Mouse (Mus musculus) intestine, embryonic 14.5 days (tissue): Measurements from ENCODE around the gene Tecr. TPM values are rescaled to one million over a fixed set of nuclear protein-coding genes. Genes with fewer than 3 reads are reported as not detected.
"Not testable (repeated sequence)": the region's sequence is repeated elsewhere in the genome, so short reads cannot be mapped to it uniquely, and the experiment has no call there.

ENCODE experiments used
- ATAC-seq: fragments of 200-750 bp; cut with Nextera tagmentation; replicated peaks from 2 replicates; pipeline ENCODE4 v1.8.0; 2017; ENCODE audit warnings: low read depth, moderate number of reproducible peaks, moderate TSS enrichment, moderate library complexity; ENCODE audit not compliant: low FRiP score, low TSS enrichment
- DNase-seq: peaks from one replicate; pipeline ENCODE4 v3.0.0-alpha.2; 2018; ENCODE audit warnings: low spot score
- H3K27ac ChIP-seq: fragments of 300-500 bp; sonication (generic); 2 replicates; pipeline ENCODE4 v1.5.1; 2014; ENCODE audit warnings: low read depth, mild to moderate bottlenecking, control low read depth
- H3K27me3 ChIP-seq: fragments of 300-500 bp; sonication (generic); replicated peaks from 2 replicates; pipeline ENCODE4 v1.6.1; 2014; ENCODE audit warnings: low read length, control low read depth; ENCODE audit not compliant: control insufficient read depth, insufficient read depth
- H3K36me3 ChIP-seq: fragments of 300-500 bp; sonication (generic); 2 replicates; pipeline ENCODE4 v1.6.1; 2014; ENCODE audit warnings: low read length, control low read depth; ENCODE audit not compliant: control insufficient read depth, insufficient read depth
- H3K4me1 ChIP-seq: fragments of 300-500 bp; sonication (generic); replicated peaks from 2 replicates; pipeline ENCODE4 v1.6.1; 2014; ENCODE audit warnings: low read length, control low read depth, mixed read lengths; ENCODE audit not compliant: control insufficient read depth, insufficient read depth
- H3K4me2 ChIP-seq: fragments of 300-500 bp; sonication (generic); 2 replicates; pipeline ENCODE4 v1.6.1; 2014; ENCODE audit warnings: low read length
- H3K4me3 ChIP-seq: fragments of 300-500 bp; sonication (generic); 2 replicates; pipeline ENCODE4 v1.5.1; 2014; ENCODE audit warnings: low read depth, low read length, control low read depth, mixed read lengths
- H3K9ac ChIP-seq: fragments of 300-500 bp; sonication (generic); 2 replicates; pipeline ENCODE4 v1.6.1; 2014; ENCODE audit warnings: mild to moderate bottlenecking, low read length
- H3K9me3 ChIP-seq: fragments of 300-500 bp; sonication (generic); 2 replicates; pipeline ENCODE4 v1.6.1; 2016; ENCODE audit warnings: low read length, control low read depth; ENCODE audit not compliant: control insufficient read depth
- WGBS: fragments of 180-500 bp; shearing (Covaris S2); extraction: QIAGEN DNeasy Blood & Tissue Kit; methylation state at CpG from one replicate; pipeline ENCODE4 v1.1.7; 2014; 5-methylcytosine and 5-hydroxymethylcytosine counted together
- polyA plus RNA-seq: library from polyadenylated mRNA; unstranded; fragments of >200 nt; fragmentation: Nextera tagmentation; extraction: Ambion mirVana; gene quantifications from 2 replicates; pipeline ENCODE4 v1.2.1, GENCODE M21; 2014

Gene Tecr
- polyA plus RNA-seq, 1 experiment from 2014 or later, result 660 TPM

DNA sequence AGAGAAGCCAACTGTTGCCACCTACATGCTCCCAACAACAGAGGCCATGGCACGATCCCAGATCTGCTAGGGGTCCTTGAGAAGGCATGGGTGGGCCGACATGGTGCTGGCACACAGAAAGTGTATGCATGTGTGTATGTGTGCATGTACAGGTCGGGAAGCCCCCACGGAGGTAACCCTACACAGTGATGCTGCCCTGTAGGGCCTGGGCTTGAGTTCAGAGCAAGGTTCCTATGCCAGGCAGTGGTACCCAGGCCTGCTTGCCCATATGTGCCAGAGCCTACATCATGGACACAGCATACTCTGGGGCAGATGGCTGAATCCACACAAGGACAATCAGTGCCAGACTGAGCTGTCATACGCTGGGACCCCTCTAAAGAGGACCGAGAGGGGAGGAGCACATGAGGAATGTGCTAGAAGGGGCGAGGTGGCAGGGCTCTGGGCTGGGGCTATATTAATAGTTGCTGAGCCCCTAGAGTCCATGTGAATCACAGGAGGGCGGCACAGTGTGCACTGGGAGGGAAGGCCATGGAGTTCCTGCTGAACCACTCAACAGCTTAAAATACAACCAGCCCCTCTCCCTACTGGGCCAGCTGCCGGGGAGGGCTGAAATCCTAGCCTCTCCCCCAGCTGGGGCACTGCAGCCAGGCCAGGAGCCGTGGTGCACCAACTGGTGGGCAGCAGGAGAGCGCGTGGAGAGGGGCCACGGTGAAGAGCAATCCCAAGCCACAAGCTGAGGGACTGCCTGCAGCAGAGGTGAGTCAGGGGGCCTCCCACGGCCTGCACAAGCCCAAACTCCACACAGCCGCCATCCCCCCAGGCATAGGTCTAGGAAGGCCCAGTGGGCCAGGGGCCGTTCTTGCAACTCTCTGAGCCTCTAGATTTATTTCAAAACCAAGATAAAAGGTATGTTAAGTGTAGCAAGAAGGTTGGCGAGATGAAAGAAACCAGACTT is 31.9 kb downstream of the Tecr start:
- Histone ChIP-seq H3K9ac (no peak overlapping the region), H3K36me3 (peaks cover 31% of the 10 kb centered on the region), H3K4me2 (0 out of 2 replicates have a peak overlapping the region, but pooled peaks have one; percentile 11), H3K4me3 (no peak overlapping the region), H3K27ac (peak overlapping the region; percentile 23), H3K4me1 (peaks cover 17% of the 10 kb centered on the region; the same call in 1 of the 2 replicates), H3K9me3 (no peaks in the 10 kb centered on the region), H3K27me3 (no peaks in the 10 kb centered on the region)
- no peak for ATAC-seq
- DNase-seq, result peak; percentile 54
- 57% methylated on average over 17 of the region's 17 CpGs for WGBS

DNA sequence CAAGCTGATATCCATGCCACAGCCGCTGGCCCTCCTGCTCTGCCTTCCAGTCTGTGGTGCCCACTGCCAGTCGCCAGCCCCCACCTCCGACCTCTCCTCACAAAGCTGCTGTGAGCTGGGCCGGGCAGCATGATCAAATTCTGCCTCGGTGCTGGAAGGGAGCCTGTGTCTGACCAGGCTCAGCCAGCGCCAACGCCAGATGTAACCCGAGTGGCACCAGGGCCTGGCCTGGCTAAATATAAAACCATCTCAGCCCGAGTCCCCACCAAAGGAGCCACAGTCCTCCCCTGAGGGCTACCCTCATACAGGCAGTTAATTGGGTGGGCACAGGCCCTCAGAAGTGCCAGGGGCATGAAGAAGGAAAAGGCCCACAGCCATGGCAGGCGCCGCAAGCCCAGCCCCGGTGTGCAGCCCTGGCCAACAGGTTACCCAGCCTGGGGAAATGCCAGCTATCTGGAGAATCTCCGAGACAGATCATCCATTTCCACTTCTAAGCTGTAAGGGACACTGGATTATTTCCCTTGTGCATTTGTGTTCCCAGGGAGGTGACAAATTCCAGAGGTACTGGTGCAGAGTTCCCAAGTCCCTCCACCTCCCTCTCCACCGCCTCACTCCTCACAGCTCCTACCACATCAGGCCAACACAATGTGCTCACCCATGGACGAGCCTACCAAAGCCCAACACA is 33.0 kb downstream of the Tecr start:
- no peak overlapping the region for H3K4me2 ChIP-seq
- H3K4me3 ChIP-seq, result no peak overlapping the region
- H3K27ac ChIP-seq, result no peak overlapping the region
- DNase-seq, result no peak
- no peak for ATAC-seq
- WGBS, result 81% methylated on average over 15 of the region's 15 CpGs
- no peaks in the 10 kb centered on the region for H3K9me3 ChIP-seq
- peaks cover 41% of the 10 kb centered on the region for H3K36me3 ChIP-seq
- peaks cover 17% of the 10 kb centered on the region; the same call in 1 of the 2 replicates for H3K4me1 ChIP-seq
- no peaks in the 10 kb centered on the region for H3K27me3 ChIP-seq
- no peak overlapping the region for H3K9ac ChIP-seq

DNA sequence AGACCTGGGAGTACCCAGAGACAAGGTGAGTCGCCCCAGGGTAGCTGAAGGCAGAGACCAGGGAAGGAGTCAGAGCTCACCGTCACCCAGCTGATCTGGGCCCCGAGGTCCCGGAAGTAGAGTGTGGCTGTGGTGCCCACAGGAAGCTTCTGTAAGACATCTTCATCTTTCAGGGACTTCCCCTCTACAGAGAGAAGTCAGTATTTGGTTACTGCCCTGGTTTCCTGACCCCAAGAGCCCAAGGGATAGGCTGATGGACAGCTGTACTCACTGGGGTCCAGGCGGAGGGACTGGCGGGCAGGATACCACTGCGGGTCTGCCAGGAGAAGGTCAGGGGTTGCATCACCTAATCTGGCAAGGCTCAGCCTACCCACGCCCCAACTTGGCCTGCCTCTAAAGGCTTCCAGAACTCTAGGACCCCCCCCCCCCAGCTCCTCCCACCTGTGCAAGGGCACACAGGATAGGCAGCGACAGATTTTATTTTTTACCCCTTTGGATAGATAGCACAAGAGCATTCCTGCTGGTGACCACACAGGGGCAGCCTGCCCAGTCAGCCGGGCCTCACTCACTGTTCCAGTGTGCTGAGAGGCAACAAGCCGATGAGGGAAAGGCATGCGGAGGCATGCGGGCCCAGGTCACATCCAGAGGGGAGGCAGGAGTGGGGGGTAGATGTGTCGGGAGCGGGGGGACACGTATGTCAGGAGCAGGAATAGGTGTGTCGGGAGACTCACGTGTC is 34.5 kb downstream of the Tecr start:
- peaks cover 15% of the 10 kb centered on the region; the same call in 1 of the 2 replicates for H3K4me1 ChIP-seq

DNA sequence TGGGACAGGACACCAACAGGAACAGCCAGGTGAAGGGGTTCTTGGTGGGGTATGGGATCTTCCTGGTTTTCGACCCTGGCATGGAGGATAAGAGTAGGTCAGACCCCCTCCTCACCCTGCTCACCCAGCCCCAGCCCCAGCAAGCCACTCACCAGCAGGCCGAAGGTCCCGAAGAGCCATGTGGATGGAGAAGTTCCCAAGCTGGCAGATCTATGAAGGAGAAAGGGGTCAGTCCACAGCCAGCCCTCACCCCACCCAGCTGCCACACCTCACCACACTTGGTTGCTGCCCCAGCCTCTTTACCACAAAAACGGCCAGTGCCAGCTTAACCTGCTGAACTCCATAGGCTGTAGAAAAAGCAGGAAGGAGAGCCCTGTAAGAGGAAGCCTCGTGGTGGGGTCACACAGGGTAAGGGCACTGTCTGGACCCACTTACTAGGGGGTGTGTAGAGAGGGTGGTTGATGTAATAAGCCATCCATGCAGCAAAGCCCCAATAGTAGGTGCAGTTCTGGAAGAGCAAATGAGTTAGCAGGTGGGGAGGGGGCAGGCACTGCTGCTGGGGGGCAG is 35.4 kb downstream of the Tecr start:
- H3K4me1 ChIP-seq, result peaks cover 21% of the 10 kb centered on the region
- peak; percentile 49 for DNase-seq
- no peak overlapping the region for H3K4me3 ChIP-seq
- WGBS, result 86% methylated on average over 5 of the region's 5 CpGs
- H3K9ac ChIP-seq, result no peak overlapping the region
- H3K27me3 ChIP-seq, result no peaks in the 10 kb centered on the region
- no peak overlapping the region for H3K4me2 ChIP-seq
- no peak overlapping the region for H3K27ac ChIP-seq
- peaks cover 41% of the 10 kb centered on the region for H3K36me3 ChIP-seq
- no peak for ATAC-seq
- no peaks in the 10 kb centered on the region for H3K9me3 ChIP-seq

More for the DNA sequence above, 34.5 kb downstream of the Tecr start:
- H3K9me3 ChIP-seq, result no peaks in the 10 kb centered on the region
- no peak overlapping the region for H3K4me2 ChIP-seq
- no peaks in the 10 kb centered on the region for H3K27me3 ChIP-seq
- peak; percentile 48 for DNase-seq
- peaks cover 41% of the 10 kb centered on the region for H3K36me3 ChIP-seq
- H3K9ac ChIP-seq, result no peak overlapping the region
- 85% methylated on average over 18 of the region's 18 CpGs for WGBS
- H3K27ac ChIP-seq, result no peak overlapping the region
- H3K4me3 ChIP-seq, result no peak overlapping the region
- ATAC-seq, result no peak

DNA sequence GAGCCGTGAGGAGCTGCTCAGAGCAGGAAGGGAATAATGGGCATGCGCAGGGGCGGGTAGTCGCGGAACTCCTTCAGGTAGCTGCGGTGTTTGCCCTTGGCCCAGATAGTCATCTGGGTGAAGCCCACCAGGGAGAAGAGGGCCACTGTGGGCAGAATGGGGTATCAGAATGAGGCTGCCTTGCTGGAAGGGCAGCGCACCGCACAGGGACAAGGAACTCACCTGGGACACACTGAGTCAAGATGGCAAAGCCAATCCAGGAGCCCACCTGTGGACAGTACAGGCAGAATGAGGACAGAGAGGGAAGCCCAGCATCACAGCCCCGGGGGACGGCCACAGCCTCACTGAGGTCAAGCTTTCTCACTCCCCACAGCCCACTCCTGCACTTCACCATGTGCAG is 36.0 kb downstream of the Tecr start:
- Histone ChIP-seq H3K9me3 (no peaks in the 10 kb centered on the region), H3K27me3 (no peaks in the 10 kb centered on the region), H3K36me3 (peaks cover 41% of the 10 kb centered on the region), H3K4me1 (peaks cover 17% of the 10 kb centered on the region), H3K4me2 (no peak overlapping the region), H3K27ac (no peak overlapping the region), H3K4me3 (no peak overlapping the region), H3K9ac (no peak overlapping the region)
- ATAC-seq (no peak), DNase-seq (peak; percentile 48)
- 91% methylated on average over 10 of the region's 10 CpGs for WGBS

DNA sequence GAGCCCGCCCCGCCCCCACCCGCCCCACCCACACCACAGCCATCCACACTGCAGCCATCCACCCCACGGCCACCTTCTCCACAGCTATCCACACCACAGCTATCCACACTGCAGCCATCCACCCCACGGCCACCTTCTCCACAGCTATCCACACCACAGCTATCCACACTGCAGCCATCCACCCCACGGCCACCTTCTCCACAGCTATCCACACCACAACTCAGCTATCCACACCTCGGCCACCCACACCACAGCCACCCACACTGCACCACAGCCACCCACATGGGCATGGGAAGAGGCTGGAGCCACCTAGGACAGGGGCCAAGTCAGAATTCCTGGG is 36.8 kb downstream of the Tecr start:
- not testable (repeated sequence) for H3K4me2 ChIP-seq, H3K27ac ChIP-seq, H3K9me3 ChIP-seq, DNase-seq, H3K9ac ChIP-seq, ATAC-seq, H3K4me3 ChIP-seq, H3K27me3 ChIP-seq
- Histone ChIP-seq H3K4me1 (peaks cover 11% of the 10 kb centered on the region), H3K36me3 (peaks cover 41% of the 10 kb centered on the region)
- WGBS, result 93% methylated on average over 7 of the region's 7 CpGs

DNA sequence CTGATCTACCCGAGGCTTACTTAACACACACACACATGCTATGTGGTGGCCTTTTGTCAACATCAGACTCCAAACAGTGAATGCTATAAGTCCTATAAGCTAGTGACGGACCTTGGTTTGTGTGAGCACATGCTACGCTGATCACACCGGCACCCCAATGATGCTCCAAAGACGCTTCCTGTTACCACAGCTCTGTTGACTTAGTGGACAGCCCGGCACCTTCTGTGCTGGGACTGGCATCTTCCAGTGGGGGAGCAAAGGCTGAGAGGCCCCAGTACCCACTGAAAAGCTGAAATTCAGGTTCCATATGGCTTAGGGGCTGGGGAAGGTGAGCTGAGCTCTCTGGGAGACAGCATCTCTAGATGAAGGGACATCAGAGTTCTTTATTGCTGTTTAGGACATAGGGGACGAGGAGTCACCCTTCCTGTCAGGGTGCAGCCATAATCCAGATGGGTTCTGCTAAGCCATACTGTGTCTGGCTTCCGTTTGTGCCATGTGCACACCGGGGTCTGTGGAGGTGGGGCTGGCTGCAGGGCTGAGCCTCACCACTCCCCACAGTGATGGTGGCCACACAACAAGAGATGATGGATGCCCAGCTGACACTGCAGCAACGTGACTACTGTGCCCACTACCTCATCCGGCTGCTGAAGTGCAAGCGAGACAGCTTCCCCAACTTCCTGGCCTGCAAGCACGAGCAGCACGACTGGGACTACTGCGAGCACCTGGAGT is 37.3 kb downstream of the Tecr start:
- no peak overlapping the region for H3K4me3 ChIP-seq
- H3K27me3 ChIP-seq, result no peaks in the 10 kb centered on the region
- peaks cover 41% of the 10 kb centered on the region for H3K36me3 ChIP-seq
- no peak overlapping the region for H3K4me2 ChIP-seq
- 79% methylated on average over 15 of the region's 15 CpGs for WGBS
- H3K9ac ChIP-seq, result no peak overlapping the region
- no peak overlapping the region for H3K27ac ChIP-seq
- ATAC-seq (no peak), DNase-seq (no peak)
- peaks cover 11% of the 10 kb centered on the region for H3K4me1 ChIP-seq
- H3K9me3 ChIP-seq, result no peaks in the 10 kb centered on the region

DNA sequence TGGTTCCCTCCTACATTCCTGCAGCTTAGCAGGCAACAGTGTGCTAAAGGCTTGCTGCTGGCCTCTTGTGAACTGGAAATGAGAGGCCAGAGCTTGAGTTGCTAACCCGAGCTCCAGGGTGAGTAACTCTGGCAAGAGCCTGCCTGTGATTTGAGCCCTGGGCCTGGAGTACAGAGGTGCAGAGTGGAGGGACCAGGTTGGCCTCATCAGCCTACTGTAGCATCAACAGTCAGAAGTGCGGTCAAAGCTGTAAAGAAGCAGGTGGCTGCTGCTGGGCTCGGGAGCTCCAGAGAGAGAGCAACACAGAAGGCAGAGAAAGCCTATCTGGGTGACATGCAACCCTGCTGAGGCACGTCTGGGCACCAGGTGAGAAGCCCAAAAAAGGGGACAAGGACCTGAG is 38.6 kb downstream of the Tecr start:
- Histone ChIP-seq H3K9me3 (no peaks in the 10 kb centered on the region), H3K9ac (no peak overlapping the region), H3K27me3 (no peaks in the 10 kb centered on the region), H3K4me2 (no peak overlapping the region), H3K4me3 (no peak overlapping the region), H3K4me1 (peaks cover 11% of the 10 kb centered on the region), H3K27ac (no peak overlapping the region), H3K36me3 (peaks cover 40% of the 10 kb centered on the region)
- DNase-seq (no peak), ATAC-seq (no peak)
- 71% methylated on average over 4 of the region's 4 CpGs for WGBS
